Mouse (Mus musculus) ES-E14 (cell line): ENCODE measurements around the gene Cmip.

Experiments
- CHD2 ChIP-seq: IDR thresholded peaks from 2 replicates; pipeline ENCODE4 v1.6.1; 2014; ENCODE audit warnings: mild to moderate bottlenecking, low read depth, low read length, inconsistent platforms
- HCFC1 ChIP-seq: IDR thresholded peaks from 2 replicates; pipeline ENCODE4 v1.6.1; 2012; ENCODE audit warnings: low read length, inconsistent platforms, borderline replicate concordance; ENCODE audit not compliant: insufficient read depth
- MAFK ChIP-seq: IDR thresholded peaks from 2 replicates; pipeline ENCODE4 v1.6.1; 2014; ENCODE audit warnings: mild to moderate bottlenecking, low read depth, low read length, inconsistent platforms; ENCODE audit not compliant: insufficient read depth
- ZC3H11A ChIP-seq: IDR thresholded peaks from 2 replicates; pipeline ENCODE4 v1.6.1; 2012; ENCODE audit warnings: low read depth, mild to moderate bottlenecking, inconsistent platforms, low read length, borderline replicate concordance
- ZNF384 ChIP-seq: IDR thresholded peaks from 2 replicates; pipeline ENCODE4 v1.6.1; 2012; ENCODE audit warnings: low read depth, low read length, inconsistent platforms

- no peak for TF ChIP-seq CHD2
- TF ChIP-seq HCFC1, result no peak
- no peak for TF ChIP-seq MAFK
- TF ChIP-seq ZC3H11A, result no peak
- no peak for TF ChIP-seq ZNF384
Observed at GRCm38 (mm10) chr8:117371189-117371588, 114.3 kb downstream of the Cmip start.
